Mouse (Mus musculus) mesoderm, embryonic 11.5 days (tissue): ENCODE measurements around the gene Lrrc66.
"Not testable (repeated sequence)": the region's sequence is repeated elsewhere in the genome, so short reads cannot be mapped to it uniquely, and the experiment has no call there.

ENCODE experiments used
- DNase-seq: peaks from one replicate; pipeline ENCODE4 v3.0.0-alpha.2; 2012; ENCODE audit warnings: low read depth, low spot score

Lrrc66 gene

DNA sequence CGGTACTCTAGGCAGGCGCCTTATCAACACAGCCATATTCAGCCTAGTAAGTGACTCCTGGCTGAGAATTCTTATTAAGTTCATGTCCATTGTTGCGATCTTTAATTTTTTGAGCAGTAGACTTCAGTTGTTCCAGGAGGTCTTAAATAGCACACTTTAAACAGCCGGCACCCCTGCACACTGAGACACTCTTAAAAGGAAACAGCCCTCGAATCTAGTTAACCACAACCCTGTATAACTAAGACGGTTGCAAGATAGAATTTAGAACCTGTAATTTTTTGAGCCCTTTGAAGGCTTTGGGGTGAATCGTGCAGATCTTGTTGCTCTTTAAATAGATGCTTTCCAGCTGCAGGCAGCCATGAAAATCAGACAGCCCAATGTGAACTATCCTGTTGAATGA lies 17.1 kb downstream of the Lrrc66 start:
- DNase-seq, result no peak

DNA sequence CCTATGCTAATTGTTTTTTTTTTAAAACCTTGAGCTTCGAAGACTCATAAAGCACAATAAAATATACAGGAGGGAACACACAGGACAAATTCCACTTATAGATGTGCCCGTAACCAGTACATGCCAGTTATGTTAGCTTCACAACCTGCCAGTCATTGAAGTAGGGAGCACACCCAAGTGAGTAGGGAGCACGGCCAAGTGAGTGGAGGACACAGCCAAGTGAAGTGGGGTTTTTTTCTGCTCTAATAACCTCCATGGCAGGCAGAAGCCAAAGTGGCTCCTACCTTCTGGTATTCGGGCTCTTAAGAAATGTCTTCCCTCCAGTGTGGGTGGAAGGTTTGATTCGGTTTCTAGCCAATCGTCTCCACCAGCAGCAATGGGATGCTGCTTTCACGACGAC lies 19.0 kb downstream of the Lrrc66 start:
- no peak for DNase-seq

DNA sequence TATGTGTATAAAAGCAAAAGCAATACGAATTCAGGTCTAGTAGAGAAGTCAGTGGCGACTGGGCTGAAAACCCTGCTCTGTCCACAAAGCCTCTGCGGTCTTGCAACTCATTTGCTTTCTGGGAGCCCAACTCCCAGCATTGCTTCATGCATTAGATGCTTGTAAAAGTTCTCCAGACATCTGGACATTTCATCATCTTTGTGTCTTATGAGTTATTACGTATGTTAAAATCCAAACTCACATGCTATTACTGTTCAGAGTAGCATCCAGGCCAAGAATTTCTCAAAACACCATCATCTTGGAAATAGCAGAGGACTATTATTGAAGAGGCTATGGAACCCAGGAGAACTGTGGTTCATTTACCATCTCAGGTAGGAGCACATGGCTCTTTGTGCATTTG lies 21.3 kb downstream of the Lrrc66 start:
- no peak for DNase-seq

DNA sequence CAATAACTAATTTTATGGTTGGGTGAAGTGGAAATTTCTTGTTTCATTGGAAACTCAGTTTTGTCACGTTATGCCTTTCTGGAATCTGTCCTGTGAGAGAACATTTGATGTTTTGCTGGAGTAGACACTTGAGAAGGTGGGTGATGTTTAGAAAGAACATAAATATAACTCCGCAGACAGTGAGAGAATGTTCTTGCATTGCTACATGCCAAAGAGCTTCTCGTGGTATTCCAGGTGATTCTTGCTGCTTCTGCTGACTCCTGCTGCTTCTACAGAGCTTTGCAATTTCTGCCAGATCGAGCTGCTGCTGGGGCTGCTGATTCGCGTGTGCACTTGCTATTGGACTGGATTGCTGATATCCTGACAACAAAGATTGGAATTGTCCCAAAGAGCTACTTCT lies 27.4 kb downstream of the Lrrc66 start:
- DNase-seq, result no peak

DNA sequence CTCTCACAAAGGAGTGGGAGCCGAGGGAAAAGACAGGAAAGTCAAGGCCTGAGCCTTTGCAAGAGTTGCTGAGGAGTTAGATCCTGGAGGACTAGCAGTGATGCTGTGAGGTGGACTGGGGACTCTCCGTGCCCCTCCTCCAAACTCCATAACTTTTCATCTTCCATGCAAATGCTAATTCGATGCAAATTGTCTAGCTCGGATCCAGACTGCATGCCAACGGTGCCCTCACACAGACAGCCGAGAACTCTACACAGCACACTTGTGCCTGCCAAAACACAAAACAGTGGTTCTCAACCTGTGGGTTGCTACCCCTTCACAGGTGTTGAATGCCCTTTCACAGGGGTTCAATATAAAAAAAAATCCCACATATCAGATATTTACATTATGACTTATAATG lies 27.8 kb downstream of the Lrrc66 start:
- no peak for DNase-seq

DNA sequence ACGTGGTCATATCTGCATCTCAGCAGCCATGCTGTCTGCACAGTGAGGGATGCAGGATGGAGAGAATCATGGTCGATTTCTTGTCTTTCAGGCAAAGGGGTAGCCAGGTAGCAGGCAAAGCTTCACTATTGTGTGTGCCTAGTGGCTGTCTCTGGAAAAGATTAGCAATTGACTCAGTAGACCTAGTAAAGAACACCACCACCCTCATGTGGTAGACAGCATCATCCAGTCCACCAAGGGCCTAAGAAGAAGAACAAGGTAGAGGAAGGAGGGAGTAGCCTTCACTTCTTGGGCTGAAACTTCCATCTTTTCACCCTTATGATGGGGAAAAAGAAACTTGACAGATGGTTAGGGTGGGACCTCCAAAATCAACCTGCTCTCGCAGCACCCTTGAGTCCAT lies 29.5 kb downstream of the Lrrc66 start:
- DNase-seq, result no peak

DNA sequence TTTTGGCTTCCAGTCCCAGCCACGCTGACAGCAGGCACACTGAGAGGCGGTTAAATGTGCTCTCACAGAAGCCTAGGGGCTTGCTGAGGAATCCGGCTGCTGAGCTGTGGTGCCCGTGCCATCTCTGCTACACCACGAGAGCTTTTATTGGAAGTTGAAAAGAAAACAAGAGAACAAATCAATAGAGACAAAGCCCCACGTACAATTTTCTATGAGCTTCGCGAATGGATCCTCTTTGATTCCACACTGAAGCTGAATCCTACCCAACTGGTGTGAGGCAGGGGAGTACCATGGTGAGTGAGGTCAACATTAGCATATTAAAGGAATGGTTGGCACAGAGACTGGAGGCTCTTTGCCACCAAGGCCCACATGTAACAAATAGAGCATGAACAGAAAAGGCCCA lies 31.0 kb downstream of the Lrrc66 start:
- no peak for DNase-seq

DNA sequence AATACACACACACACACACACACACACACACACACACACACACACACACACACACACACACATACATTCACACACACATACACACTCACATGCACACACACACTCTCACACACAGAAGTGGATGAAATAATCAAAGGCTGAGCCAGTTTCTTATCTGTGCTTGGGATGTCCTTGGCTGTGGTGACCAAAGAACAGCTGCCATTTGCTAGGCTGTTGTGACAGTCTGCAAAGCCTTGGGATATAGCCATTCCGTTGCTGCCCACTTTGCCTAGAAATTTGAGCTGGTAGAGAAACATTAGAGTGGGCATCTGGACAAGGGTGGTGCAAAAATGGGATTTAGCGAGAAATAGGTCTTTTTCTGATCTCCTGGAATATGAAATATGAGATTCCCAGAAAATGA lies 32.3 kb downstream of the Lrrc66 start:
- no peak for DNase-seq

DNA sequence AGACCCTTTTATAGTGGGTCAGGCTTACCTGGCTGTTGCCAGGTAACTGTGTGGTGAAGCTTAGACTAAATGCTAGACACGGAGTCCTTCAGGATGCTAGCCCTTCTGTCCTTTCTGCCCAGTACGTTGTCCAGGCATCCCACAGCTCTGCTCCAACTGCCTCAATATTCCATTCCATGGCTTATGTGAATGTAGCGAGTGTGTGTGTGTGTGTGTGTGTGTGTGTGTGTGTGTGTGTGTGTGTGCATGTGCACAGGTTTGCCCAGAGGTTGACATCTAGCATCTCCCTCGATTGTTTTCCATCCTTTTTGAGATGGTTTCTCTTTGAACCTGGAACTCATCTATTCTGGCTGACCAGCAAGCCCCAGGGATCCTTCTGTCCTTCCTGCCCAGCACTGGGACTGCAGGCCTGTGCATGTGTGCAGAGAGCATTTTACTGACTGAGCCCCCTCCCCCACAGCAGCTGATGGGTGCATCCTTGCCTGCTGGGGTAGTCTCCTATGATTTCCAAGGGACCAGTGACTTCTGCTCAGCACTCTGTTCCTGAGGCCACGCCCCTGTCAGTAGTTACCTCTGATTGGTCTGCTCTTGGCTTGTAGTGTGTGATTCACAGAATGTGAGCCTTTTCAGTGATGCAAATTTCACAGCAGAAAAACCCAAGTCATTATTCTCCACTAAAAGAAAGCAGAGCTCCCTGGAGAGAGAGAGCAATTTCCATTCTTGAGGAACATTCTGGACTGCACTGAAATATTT lies 33.2 kb downstream of the Lrrc66 start:
- DNase-seq, result no peak

DNA sequence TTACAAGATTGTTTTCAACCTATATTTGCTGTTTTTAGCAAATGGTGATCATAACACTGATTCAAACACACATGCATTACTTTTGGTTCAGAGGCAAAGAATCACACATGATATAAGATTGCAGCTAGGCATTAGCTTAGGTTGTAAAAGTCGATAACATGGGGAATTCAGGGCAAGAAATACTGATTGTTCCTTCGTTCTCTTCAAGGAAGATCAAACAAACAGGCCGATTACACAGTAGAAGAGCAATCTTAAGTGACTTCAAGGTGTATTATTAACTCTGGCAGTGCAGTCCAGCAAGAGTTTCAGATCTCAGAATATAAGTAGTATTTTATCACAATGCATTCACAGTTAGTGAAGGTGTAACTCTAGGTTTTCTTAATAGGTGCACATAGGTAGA lies 45.2 kb downstream of the Lrrc66 start:
- no peak for DNase-seq

DNA sequence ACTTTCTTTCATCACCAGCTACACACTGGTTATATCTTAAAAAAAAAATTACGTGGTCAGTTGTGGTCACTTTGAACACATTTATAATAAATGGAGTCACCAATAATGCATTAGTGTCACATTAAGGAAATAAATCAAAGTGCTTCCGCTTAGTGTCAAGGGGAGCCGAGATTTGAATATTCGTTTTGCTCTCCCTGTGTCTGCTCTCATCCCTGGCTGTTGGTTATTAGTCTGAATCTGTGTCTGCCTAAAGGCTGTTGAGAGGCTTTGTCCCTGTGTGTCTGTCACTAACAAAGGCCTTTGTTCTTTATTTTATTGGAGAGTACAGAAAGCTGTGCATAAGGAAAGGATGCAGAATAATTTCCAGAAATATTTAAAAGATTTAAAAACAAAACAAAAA lies 45.7 kb downstream of the Lrrc66 start:
- no peak for DNase-seq

DNA sequence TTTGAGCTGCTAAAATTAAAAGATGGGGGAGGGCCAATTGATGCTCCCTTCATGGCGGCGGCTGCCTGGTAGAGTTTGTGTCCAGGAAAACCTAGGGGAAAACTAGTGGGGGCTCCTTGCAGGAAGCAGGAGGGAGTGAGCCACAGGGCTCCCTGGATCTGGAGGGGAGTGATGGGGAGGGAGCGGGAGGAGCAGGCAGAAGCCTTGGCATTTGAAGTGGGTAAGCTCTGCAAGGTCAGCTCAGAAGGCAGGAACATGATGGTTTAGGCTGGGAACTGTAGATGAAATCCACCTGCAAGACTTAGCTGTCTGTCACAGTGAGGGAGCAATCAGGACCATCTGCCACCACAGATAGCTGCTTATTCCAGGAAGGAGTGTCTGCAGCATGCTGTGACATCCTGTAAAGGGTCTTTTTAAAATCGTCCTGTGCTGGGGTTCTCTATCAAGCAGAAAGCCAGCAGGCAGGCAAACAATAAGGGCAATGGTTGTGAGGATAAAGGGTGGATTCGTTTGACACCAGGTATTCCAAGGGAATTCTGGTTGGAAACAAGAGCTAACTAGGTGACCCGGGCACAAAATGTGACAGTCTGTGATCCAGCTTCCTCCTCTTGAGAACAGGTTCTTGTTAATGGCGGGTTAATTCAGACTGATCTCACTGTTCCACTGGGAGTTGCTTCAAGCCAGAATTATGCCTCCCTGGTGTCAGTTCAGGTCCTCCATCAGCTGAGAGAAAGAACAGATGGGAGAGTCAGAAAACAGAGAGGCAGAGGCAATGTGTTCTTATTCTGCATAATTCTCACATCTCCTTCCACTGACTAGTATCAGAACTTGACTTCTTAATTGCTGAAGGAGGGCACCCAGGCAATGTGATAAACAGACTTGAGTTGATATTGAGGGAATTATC lies 46.9 kb downstream of the Lrrc66 start:
- no peak for DNase-seq

DNA sequence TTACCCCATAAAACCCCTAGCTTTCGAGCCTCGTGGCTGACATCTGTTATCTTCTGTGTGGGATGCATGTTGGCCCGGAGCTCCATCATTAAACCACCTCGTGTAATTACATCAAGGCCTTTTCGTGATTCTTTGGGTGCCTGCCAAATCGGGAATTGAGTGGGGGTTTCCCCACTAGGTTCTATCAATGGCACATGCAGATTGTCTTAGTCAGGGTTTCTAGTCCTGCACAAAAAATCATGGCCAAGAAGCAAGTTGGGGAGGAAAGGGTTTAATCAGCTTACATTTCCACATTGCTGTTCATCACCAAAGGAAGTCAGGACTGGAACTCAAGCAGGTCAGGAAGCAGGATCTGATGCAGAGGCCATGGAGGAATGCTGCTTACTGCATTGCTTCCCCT lies 48.3 kb downstream of the Lrrc66 start:
- not testable (repeated sequence) for DNase-seq

DNA sequence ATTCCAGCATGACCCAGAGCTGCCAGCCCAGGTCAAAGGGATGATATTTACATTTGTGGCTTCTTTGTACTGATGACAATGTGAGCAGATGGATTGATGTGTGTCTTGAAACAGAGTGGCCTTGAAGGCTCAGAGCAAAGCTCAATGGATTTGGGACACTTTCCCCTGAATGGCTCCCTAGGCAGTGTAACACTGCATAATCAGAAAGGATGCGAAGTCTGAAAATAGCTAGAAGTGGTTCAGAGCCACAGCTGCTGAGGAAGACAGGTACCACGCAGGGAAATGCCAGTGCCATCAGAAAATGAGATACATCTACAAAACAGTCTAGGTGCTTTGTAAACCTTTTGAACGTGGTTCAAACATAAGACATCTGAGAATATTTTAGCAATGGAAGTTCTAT lies 54.2 kb downstream of the Lrrc66 start:
- DNase-seq, result no peak

DNA sequence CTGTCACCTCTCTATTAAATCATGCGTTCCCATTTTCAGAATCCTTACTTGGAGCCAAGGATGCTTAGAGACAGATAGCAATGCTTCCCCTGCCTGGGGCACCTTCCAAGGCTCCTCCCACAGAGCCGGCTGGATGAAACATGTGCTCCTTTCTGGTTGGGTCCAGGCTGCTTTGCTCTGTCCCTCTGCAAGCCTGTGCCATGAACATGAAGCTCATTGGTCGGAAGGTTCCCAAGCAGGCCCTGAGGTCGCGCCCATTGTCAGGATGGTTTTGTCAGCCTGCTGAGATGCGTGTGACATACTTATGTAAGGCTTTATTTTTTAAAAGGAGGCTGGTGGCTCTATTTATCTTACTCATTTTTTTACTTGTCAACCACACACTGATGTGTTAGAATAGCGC lies 55.6 kb downstream of the Lrrc66 start:
- DNase-seq, result no peak

DNA sequence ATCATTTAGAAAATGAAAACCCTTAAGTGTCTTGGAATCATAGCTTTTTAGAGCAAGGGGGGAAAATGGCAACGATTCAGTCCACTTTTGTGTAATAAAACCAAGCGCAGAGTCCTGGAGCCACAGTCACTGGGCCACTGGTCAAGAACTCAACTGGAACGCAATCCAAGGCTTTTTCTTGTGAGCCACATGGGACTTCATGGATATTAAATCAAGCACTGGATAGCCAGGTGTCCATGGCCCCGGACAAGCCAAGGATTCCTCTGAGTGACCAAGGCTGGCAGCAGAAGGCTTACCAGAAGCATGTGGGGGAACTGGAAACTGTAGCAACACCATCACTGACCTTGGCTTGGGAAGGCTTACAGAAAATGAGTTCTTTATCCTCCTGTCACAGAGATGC lies 57.7 kb downstream of the Lrrc66 start:
- DNase-seq, result no peak

DNA sequence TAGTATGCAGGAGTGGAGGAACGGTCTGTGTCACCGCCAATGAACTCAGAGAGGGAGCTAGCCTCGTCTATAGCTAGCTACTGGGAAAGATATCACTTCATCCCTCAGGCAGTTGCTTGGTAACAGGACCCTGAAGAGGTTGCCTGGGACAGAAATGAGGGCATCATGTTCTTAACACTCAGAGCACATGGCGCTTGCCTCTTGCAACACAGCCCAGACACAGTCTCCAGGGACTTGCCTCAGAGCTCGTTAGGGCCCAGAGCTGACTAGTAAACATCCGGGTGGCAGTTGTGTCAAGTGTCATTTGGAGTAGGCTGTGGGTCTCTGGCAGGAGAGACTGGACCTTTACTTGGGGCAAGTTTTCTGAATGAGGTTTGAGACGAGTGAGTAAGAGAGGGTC lies 58.5 kb downstream of the Lrrc66 start:
- no peak for DNase-seq

DNA sequence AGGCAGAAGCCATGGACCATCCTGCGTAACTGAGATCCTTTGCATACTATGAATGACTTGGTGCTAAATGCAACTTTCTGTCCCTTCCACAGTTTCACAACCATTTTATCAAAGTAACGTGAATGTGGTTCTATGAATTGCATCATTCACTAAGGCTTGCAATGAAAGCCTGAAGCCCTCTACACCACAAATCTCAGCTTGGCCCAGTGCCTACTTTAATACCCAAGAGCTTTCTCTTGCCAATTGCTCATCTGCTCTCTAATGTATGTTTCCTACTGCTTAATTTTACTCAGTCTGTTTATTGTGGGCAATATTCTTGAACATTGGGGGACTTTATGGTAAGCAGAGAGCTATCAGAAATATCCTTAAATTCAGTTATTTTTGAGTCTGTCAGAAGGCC lies 59.5 kb downstream of the Lrrc66 start:
- DNase-seq, result no peak

DNA sequence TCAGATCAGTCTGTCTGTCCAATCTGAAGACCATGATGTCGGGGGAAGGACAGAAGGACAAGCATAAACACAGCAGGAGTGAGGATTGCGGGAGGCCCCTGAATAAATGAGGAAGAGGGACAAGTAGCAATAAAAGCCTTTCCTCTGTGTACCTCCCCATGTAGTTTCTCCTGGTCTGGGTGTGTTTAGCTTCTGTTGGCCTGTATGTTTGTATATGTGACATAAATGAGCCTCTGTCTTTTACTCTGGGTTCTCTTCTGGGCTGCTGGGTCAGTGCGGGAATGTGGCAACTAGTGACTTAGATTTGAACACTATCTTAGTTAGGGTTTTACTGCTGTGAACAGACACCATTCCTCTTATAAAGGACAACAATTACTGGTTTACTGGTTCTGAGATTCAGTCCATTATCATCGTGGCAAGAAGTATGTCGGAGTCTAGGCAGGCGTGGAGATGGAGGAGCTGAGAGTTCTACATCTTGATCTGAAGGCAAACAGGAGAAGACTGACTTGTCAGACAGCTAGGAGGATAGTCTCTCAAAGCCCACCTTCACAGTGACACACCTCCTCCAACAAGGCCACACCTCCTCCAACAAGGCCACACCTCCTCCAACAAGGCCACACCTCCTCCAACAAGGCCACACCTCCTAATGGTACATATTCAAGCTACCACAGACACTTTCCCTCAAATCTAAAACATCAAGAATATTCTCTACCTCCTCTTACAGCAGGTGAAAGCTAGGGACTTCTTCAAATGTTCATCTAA lies 60.8 kb downstream of the Lrrc66 start:
- DNase-seq, result no peak

DNA sequence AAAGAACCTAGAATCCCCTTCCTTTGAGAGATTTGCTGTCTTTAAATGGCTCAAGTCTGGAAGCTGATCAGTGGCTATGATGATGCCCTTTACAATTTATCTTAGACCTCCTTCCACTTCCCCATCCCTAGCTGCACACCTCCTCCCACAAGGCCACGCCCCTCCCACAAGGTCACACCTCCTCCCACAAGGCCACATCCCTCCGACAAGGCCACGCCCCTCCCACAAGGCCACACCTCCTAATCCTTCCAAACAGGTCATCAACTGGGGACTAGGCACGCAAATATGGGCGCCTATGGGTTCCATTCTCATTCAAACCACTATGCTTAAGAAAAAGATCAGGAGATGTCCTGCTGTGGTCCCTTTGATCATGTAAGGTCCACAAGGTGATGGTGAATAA lies 63.1 kb downstream of the Lrrc66 start:
- no peak for DNase-seq

DNA sequence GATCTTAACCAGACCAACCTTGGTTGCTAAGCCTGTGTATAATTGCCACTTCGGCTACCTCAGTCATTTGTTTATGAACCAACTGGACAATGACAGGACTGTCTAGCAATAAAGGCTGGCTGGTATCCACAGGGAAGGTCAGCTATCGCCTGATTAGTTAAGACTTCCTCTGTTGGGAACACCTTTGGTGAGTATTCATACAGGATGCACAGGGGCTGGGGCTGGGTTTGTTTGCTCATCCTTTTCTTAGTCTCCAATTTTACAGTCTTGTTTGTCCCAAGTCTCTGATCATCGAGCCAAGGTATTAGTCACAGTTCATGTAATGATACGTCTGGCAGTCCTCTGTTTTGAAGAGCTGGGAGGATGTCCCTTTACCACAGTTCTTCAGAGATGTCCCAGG lies 65.4 kb downstream of the Lrrc66 start:
- DNase-seq, result no peak

DNA sequence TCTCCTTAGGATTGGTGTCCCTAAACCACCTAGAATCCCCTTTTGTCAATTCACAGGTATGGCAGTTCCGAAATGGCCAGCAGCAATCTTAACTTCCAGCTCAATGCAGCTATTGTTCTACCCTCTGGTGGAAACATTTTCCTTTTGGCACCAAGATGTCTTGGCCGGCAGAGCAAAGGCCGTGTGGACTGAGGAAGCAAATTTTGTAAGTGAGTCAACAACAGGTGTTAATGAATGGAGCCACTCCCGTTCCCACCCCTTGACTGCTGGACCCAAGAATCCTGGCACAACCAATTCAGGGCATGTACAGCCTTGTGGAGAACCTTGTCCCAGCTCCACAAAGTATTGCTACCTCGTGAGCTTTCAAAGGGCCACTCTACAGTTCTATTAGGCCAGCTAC lies 66.2 kb downstream of the Lrrc66 start:
- no peak for DNase-seq
